Mouse (Mus musculus): Measurements from ENCODE around the gene Sipa1l2. TPM values are rescaled to one million over a fixed set of nuclear protein-coding genes. Genes with fewer than 3 reads are reported as not detected.

Gene Sipa1l2
- polyA plus RNA-seq, 1 experiment, result 19.6 TPM

- no peaks in the 10 kb centered on the region; the same call in 1 of the 2 replicates for H3K4me1 ChIP-seq (ENCODE audit: control insufficient read depth, insufficient read depth, low read length)
- H3K27ac ChIP-seq (ENCODE audit: control insufficient read depth, insufficient read depth, low read depth, low read length), result no peak overlapping the region
- TF ChIP-seq POLR2A (IDR thresholded peaks at IDR 0.05; ENCODE audit: control insufficient read depth, low read depth, low read length) (no peak), CTCF (IDR thresholded peaks at IDR 0.05; ENCODE audit: control insufficient read depth, insufficient read depth, insufficient replicate concordance, low read depth, low read length) (no peak)
- H3K27me3 ChIP-seq (ENCODE audit: control insufficient read depth, insufficient read depth, low read length), result no peaks in the 10 kb centered on the region
- H3K36me3 ChIP-seq (ENCODE audit: control insufficient read depth, insufficient read depth, low read length), result no peaks in the 10 kb centered on the region
- H3K4me3 ChIP-seq (ENCODE audit: control insufficient read depth, low read depth, low read length), result no peak overlapping the region
Observed at GRCm38 (mm10) chr8:125500005-125500404, 69.6 kb downstream of the Sipa1l2 start.

GRCm38 (mm10) chr8:125498508-125498907, 71.1 kb downstream of the Sipa1l2 start:
- Histone ChIP-seq H3K4me3 (ENCODE audit: control insufficient read depth, low read depth, low read length) (no peak overlapping the region), H3K4me1 (ENCODE audit: control insufficient read depth, insufficient read depth, low read length) (no peaks in the 10 kb centered on the region; the same call in 1 of the 2 replicates), H3K27me3 (ENCODE audit: control insufficient read depth, insufficient read depth, low read length) (no peaks in the 10 kb centered on the region), H3K36me3 (ENCODE audit: control insufficient read depth, insufficient read depth, low read length) (no peaks in the 10 kb centered on the region), H3K27ac (ENCODE audit: control insufficient read depth, insufficient read depth, low read depth, low read length) (no peak overlapping the region; the same call in 1 of the 2 replicates)
- TF ChIP-seq CTCF (IDR thresholded peaks at IDR 0.05; ENCODE audit: control insufficient read depth, insufficient read depth, insufficient replicate concordance, low read depth, low read length) (no peak), POLR2A (IDR thresholded peaks at IDR 0.05; ENCODE audit: control insufficient read depth, low read depth, low read length) (no peak)

GRCm38 (mm10) chr8:125495545-125495944, 74.1 kb downstream of the Sipa1l2 start:
- H3K4me3 ChIP-seq (ENCODE audit: control insufficient read depth, low read depth, low read length), result no peak overlapping the region
- no peaks in the 10 kb centered on the region; the same call in 1 of the 2 replicates for H3K4me1 ChIP-seq (ENCODE audit: control insufficient read depth, insufficient read depth, low read length)
- H3K27ac ChIP-seq (ENCODE audit: control insufficient read depth, insufficient read depth, low read depth, low read length), result no peak overlapping the region
- H3K27me3 ChIP-seq (ENCODE audit: control insufficient read depth, insufficient read depth, low read length), result no peaks in the 10 kb centered on the region
- TF ChIP-seq CTCF (IDR thresholded peaks at IDR 0.05; ENCODE audit: control insufficient read depth, insufficient read depth, insufficient replicate concordance, low read depth, low read length) (no peak), POLR2A (IDR thresholded peaks at IDR 0.05; ENCODE audit: control insufficient read depth, low read depth, low read length) (no peak)
- H3K36me3 ChIP-seq (ENCODE audit: control insufficient read depth, insufficient read depth, low read length), result no peaks in the 10 kb centered on the region

- Histone ChIP-seq H3K27me3 (ENCODE audit: control insufficient read depth, insufficient read depth, low read length) (no peaks in the 10 kb centered on the region), H3K36me3 (ENCODE audit: control insufficient read depth, insufficient read depth, low read length) (no peaks in the 10 kb centered on the region; the same call in 1 of the 2 replicates), H3K4me3 (ENCODE audit: control insufficient read depth, low read depth, low read length) (no peak overlapping the region), H3K27ac (ENCODE audit: control insufficient read depth, insufficient read depth, low read depth, low read length) (no peak overlapping the region), H3K4me1 (ENCODE audit: control insufficient read depth, insufficient read depth, low read length) (no peaks in the 10 kb centered on the region)
- TF ChIP-seq CTCF (IDR thresholded peaks at IDR 0.05; ENCODE audit: control insufficient read depth, insufficient read depth, insufficient replicate concordance, low read depth, low read length) (no peak), POLR2A (IDR thresholded peaks at IDR 0.05; ENCODE audit: control insufficient read depth, low read depth, low read length) (no peak)
Observed at GRCm38 (mm10) chr8:125493254-125493815, 76.3 kb downstream of the Sipa1l2 start.

- no peaks in the 10 kb centered on the region for H3K27me3 ChIP-seq (ENCODE audit: control insufficient read depth, insufficient read depth, low read length)
- TF ChIP-seq CTCF (IDR thresholded peaks at IDR 0.05; ENCODE audit: control insufficient read depth, insufficient read depth, insufficient replicate concordance, low read depth, low read length) (no peak), POLR2A (IDR thresholded peaks at IDR 0.05; ENCODE audit: control insufficient read depth, low read depth, low read length) (no peak)
- H3K4me1 ChIP-seq (ENCODE audit: control insufficient read depth, insufficient read depth, low read length), result no peaks in the 10 kb centered on the region
- H3K4me3 ChIP-seq (ENCODE audit: control insufficient read depth, low read depth, low read length), result no peak overlapping the region
- no peak overlapping the region for H3K27ac ChIP-seq (ENCODE audit: control insufficient read depth, insufficient read depth, low read depth, low read length)
- no peaks in the 10 kb centered on the region; the same call in 1 of the 2 replicates for H3K36me3 ChIP-seq (ENCODE audit: control insufficient read depth, insufficient read depth, low read length)
Observed at GRCm38 (mm10) chr8:125492416-125492815, 77.2 kb downstream of the Sipa1l2 start.

GRCm38 (mm10) chr8:125488747-125489146, 80.9 kb downstream of the Sipa1l2 start:
- H3K27ac ChIP-seq (ENCODE audit: control insufficient read depth, insufficient read depth, low read depth, low read length), result no peak overlapping the region

GRCm38 (mm10) chr8:125485715-125486114, 83.9 kb downstream of the Sipa1l2 start:
- Histone ChIP-seq H3K27me3 (ENCODE audit: control insufficient read depth, insufficient read depth, low read length) (no peaks in the 10 kb centered on the region), H3K27ac (ENCODE audit: control insufficient read depth, insufficient read depth, low read depth, low read length) (no peak overlapping the region), H3K4me3 (ENCODE audit: control insufficient read depth, low read depth, low read length) (no peak overlapping the region), H3K36me3 (ENCODE audit: control insufficient read depth, insufficient read depth, low read length) (no peaks in the 10 kb centered on the region; the same call in 1 of the 2 replicates), H3K4me1 (ENCODE audit: control insufficient read depth, insufficient read depth, low read length) (no peaks in the 10 kb centered on the region)
- no peak for TF ChIP-seq CTCF (IDR thresholded peaks at IDR 0.05; ENCODE audit: control insufficient read depth, insufficient read depth, insufficient replicate concordance, low read depth, low read length)
- no peak for TF ChIP-seq POLR2A (IDR thresholded peaks at IDR 0.05; ENCODE audit: control insufficient read depth, low read depth, low read length)

More at GRCm38 (mm10) chr8:125488747-125489146, 80.9 kb downstream of the Sipa1l2 start:
- Histone ChIP-seq H3K36me3 (ENCODE audit: control insufficient read depth, insufficient read depth, low read length) (no peaks in the 10 kb centered on the region; the same call in 1 of the 2 replicates), H3K27me3 (ENCODE audit: control insufficient read depth, insufficient read depth, low read length) (no peaks in the 10 kb centered on the region), H3K4me1 (ENCODE audit: control insufficient read depth, insufficient read depth, low read length) (no peaks in the 10 kb centered on the region), H3K4me3 (ENCODE audit: control insufficient read depth, low read depth, low read length) (no peak overlapping the region)
- TF ChIP-seq CTCF (IDR thresholded peaks at IDR 0.05; ENCODE audit: control insufficient read depth, insufficient read depth, insufficient replicate concordance, low read depth, low read length) (no peak), POLR2A (IDR thresholded peaks at IDR 0.05; ENCODE audit: control insufficient read depth, low read depth, low read length) (no peak)
